Mouse (Mus musculus): ENCODE data around the gene Krt72.

DNA sequence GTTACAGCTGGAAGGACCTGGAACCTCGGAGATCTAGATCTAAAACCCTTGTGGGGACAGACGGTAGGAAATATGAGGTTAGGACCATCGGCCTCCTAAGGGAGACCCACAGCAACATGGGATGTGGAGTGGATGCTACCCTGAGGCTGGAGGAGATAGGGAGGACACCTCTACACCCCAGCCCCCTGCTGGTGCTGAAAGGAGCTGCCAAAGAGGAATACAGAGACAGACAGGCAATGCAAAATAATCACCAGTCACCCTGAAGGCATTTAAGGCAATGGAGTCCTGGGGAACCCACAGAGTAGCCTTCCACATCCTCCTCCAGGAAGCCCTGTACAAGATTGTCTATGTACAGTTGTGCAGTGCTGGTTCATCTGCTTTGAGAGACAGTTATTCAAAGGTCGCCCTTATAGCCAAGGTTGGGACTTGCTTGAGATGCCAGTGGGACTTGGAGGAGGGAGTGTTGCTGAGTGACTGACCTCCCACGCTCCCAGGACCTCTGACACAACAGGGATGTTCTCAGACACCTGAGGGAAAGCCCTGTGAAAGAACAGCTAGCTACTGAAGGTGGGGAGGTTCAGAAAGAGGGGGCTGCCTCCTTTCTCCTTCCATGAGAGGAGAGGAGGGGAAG lies 14.1 kb downstream of the Krt72 start:
- TF ChIP-seq POLR2A (IDR thresholded peaks at IDR 0.05; ENCODE audit: extremely low read depth, insufficient read depth, low read length) (no peak), CTCF (IDR thresholded peaks at IDR 0.05; ENCODE audit: low read depth, low read length) (peak; percentile 30; the same call in 1 of the 2 replicates)
